Mouse (Mus musculus) hindbrain, embryonic 10.5 days (tissue): Measurements from ENCODE around the gene Chrna1. TPM values are rescaled to one million over a fixed set of nuclear protein-coding genes. Genes with fewer than 3 reads are reported as not detected.
A peak's percentile ranks its signal among the peaks of the same experiment; 100 is the strongest.

Experiments used
- DNase-seq: peaks from one replicate; pipeline ENCODE4 v3.0.0-alpha.2; 2017; ENCODE audit warnings: low spot score
- H3K27ac ChIP-seq: fragments of 300-500 bp; sonication (generic); 2 replicates; pipeline ENCODE4 v1.5.1; 2016; ENCODE audit warnings: mild to moderate bottlenecking, moderate library complexity
- H3K27me3 ChIP-seq: fragments of 300-500 bp; sonication (generic); 2 replicates; pipeline ENCODE4 v1.6.1; 2016; ENCODE audit warnings: mild to moderate bottlenecking; ENCODE audit not compliant: poor library complexity, insufficient read depth, severe bottlenecking
- H3K36me3 ChIP-seq: fragments of 300-500 bp; sonication (generic); 2 replicates; pipeline ENCODE4 v1.6.1; 2016; ENCODE audit warnings: mild to moderate bottlenecking, moderate library complexity
- H3K4me1 ChIP-seq: fragments of 300-500 bp; sonication (generic); replicated peaks from 2 replicates; pipeline ENCODE4 v1.6.1; 2016; ENCODE audit warnings: mild to moderate bottlenecking
- H3K4me3 ChIP-seq: fragments of 300-500 bp; sonication (generic); 2 replicates; pipeline ENCODE4 v1.5.1; 2016; ENCODE audit warnings: mild to moderate bottlenecking, moderate library complexity
- H3K9me3 ChIP-seq: fragments of 300-500 bp; sonication (generic); 2 replicates; pipeline ENCODE4 v1.6.1; 2016; ENCODE audit warnings: mild to moderate bottlenecking, moderate library complexity
- WGBS: fragments of 180-500 bp; shearing (Covaris S2); methylation state at CpG from one replicate; pipeline ENCODE4 v1.1.7; 2016; 5-methylcytosine and 5-hydroxymethylcytosine counted together
- polyA plus RNA-seq: library from polyadenylated mRNA; unstranded; fragments of >200 nt; fragmentation: Nextera tagmentation; extraction: Ambion mirVana; gene quantifications from 2 replicates; pipeline ENCODE4 v1.2.1, GENCODE M21; 2016

Gene Chrna1
- polyA plus RNA-seq, 1 experiment from 2014 or later, result 0.69 TPM

DNA sequence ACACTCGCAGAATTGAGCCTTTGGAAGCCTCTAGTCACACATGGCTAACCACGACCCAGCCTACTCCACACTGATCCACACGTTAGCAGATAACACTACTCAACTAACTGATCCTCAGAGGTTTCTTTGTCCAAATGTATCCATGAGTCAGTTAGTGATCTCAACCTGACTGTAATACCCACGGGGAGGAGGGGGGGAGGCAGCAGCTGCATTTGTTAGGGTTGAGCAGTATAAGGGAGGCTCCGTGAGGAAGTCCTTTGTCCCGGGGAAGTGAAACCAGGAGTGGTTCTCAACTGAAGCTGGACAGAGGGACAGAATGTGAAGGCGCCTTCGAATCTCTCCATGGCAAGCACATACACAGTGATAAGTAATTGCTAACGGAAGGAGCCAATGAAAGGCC, 53.4 kb downstream of the Chrna1 start:
- H3K4me3 ChIP-seq, result no peak overlapping the region
- H3K36me3 ChIP-seq, result 0 out of 2 replicates have a peak, but pooled peaks cover 8% of the 10 kb centered on the region
- WGBS, result 78% methylated on average over 9 of the region's 9 CpGs
- no peak overlapping the region for H3K27ac ChIP-seq
- H3K27me3 ChIP-seq, result no peaks in the 10 kb centered on the region
- no peak for DNase-seq
- no peaks in the 10 kb centered on the region for H3K9me3 ChIP-seq
- peaks cover 61% of the 10 kb centered on the region for H3K4me1 ChIP-seq

DNA sequence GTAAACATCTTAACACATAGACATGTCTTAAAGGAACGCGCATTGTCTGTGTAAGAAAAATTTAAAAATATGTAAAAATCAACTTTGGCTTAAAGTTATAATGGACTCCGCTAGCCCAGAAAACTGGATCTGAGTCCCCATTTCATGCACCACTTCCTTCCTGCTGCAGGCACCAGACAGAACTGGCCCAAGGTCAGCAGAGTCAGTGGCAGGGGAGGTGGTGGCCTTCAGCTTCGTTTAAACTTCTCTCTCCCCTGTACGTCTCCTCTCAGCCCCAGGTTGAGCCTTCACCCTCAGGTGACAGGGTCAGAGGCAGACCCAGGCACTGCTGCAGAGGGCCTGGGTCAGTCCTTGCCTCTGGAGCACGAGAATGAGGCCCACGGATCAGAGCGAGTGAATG, 57.2 kb downstream of the Chrna1 start:
- Histone ChIP-seq H3K27me3 (no peaks in the 10 kb centered on the region), H3K36me3 (0 out of 2 replicates have a peak, but pooled peaks cover 8% of the 10 kb centered on the region), H3K27ac (0 out of 2 replicates have a peak overlapping the region, but pooled peaks have one; percentile 40), H3K4me1 (peaks cover 33% of the 10 kb centered on the region), H3K4me3 (no peak overlapping the region), H3K9me3 (no peaks in the 10 kb centered on the region)
- WGBS, result 75% methylated on average over 8 of the region's 8 CpGs
- no peak for DNase-seq

DNA sequence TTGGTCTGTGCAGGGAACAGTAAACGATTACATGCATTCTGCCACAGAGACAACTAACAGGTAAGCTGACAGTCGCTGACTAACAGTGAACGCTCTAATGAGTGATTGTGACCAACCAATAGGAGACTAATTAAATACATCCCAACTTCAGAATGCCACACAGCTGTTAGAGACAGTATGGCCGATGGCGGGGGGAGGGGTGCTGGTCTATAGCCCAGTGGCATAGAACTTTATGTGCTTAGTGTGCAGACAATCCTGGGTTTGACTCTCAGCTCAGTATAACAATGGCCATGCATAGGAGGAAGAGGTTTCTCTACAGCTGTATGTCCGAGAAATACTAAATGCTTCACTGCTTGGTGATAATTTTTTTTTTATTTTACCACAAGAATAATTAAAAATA, 57.8 kb downstream of the Chrna1 start:
- no peak for DNase-seq
- Histone ChIP-seq H3K27ac (no peak overlapping the region), H3K27me3 (no peaks in the 10 kb centered on the region), H3K9me3 (no peaks in the 10 kb centered on the region), H3K36me3 (0 out of 2 replicates have a peak, but pooled peaks cover 8% of the 10 kb centered on the region), H3K4me3 (no peak overlapping the region), H3K4me1 (peaks cover 27% of the 10 kb centered on the region)
- 71% methylated on average over 6 of the region's 6 CpGs for WGBS

DNA sequence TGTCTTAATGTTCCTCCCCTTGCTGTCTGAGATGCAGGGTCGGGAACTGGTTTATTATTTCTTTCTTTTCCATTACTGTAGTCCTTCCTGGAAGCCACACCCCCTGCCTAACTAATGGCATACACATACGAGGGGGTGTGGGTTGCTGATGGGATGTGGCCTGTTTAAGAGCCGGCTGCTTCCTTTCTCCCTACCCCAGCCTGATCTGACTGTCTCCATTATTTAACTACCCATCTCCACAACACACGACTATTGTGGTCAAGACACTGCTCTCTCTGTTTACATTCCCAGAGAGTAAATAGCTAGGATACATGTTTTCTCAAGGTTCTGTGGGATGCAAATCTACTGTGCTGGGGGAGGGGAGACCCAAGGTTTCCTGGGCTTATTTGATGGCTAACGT, 58.4 kb downstream of the Chrna1 start:
- WGBS, result 37% methylated on average over 5 of the region's 5 CpGs
- H3K36me3 ChIP-seq, result peaks cover 10% of the 10 kb centered on the region; the same call in 1 of the 2 replicates
- DNase-seq, result no peak
- no peaks in the 10 kb centered on the region for H3K9me3 ChIP-seq
- peaks cover 21% of the 10 kb centered on the region for H3K4me1 ChIP-seq
- no peaks in the 10 kb centered on the region for H3K27me3 ChIP-seq
- H3K4me3 ChIP-seq, result no peak overlapping the region
- H3K27ac ChIP-seq, result no peak overlapping the region

DNA sequence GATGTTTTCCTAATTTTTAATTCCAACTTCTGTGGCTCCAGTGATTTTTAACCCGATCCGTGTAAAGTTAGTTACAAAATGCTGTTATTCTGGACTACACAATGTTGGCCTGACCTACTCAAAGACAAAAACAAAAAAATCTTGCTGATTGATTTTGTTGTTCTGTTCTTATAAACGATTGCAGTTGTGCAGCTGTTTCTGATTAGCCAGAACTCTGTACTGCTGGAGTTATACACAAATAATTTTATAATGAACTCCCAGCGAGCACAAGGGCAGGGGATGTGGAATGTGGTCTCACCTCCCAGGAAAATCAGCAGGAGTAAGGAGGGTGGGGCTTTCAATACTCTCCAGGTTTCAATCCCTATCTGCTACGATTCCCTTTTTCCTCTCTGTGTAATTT, 61.2 kb downstream of the Chrna1 start:
- H3K9me3 ChIP-seq, result no peaks in the 10 kb centered on the region
- DNase-seq, result no peak
- H3K27me3 ChIP-seq, result no peaks in the 10 kb centered on the region
- 78% methylated on average over 5 of the region's 5 CpGs for WGBS
- peaks cover 17% of the 10 kb centered on the region for H3K4me1 ChIP-seq
- peaks cover 11% of the 10 kb centered on the region; the same call in 1 of the 2 replicates for H3K36me3 ChIP-seq
- H3K4me3 ChIP-seq, result no peak overlapping the region
- no peak overlapping the region for H3K27ac ChIP-seq

DNA sequence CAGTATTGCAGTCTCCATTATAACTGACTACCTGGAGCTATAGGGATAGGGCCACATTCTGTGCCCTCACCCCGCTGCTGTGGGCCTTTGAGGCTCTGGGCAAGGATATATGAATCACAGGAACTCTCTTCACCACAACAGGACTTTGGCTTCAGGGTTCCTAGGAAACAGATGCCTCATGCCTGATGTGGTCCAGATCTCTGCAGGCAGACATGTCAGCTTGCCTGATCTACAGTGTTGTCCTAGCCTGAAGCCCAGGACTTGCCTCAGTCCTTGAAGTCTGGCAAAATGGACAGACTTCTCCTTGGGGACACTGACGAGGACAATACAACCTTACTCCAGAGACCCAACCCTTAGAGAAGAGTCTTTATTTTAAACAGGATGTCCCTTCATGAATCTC, 61.8 kb downstream of the Chrna1 start:
- 83% methylated on average over 2 of the region's 2 CpGs for WGBS
- H3K9me3 ChIP-seq, result no peaks in the 10 kb centered on the region
- no peak for DNase-seq
- no peaks in the 10 kb centered on the region for H3K27me3 ChIP-seq
- peaks cover 17% of the 10 kb centered on the region for H3K4me1 ChIP-seq
- H3K4me3 ChIP-seq, result no peak overlapping the region
- peaks cover 11% of the 10 kb centered on the region; the same call in 1 of the 2 replicates for H3K36me3 ChIP-seq
- H3K27ac ChIP-seq, result no peak overlapping the region

DNA sequence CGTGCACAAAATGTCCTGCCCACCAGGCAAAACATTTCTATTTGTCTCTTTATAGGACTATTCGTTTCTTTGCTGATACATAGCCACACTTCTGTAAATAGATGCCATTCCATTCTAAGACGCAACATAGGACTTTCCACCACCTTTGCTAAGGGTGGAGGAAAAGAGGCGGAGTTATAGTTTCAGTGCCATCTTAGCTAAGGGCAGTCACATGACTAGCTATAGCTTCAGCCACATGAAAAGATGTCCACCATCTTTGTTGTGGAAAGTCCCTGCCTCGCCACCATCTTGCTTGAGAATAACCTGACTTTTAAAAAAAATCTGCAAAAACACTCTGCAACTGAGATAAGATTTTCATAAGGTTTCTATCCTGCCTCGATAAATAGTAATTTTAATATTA, 66.0 kb downstream of the Chrna1 start:
- H3K36me3 ChIP-seq, result peaks cover 11% of the 10 kb centered on the region; the same call in 1 of the 2 replicates
- H3K4me1 ChIP-seq, result peaks cover 9% of the 10 kb centered on the region
- 92% methylated on average over 6 of the region's 6 CpGs for WGBS
- no peak overlapping the region for H3K27ac ChIP-seq
- no peaks in the 10 kb centered on the region for H3K9me3 ChIP-seq
- no peaks in the 10 kb centered on the region for H3K27me3 ChIP-seq
- no peak overlapping the region for H3K4me3 ChIP-seq
- no peak for DNase-seq

Other genes with a start within 250 kb of the Chrna1 start
- 1.7 and 3.1 TPM in 2 replicates for gene Gpr155, start 193.8 kb downstream of the Chrna1 start, polyA plus RNA-seq
- 8.6 TPM in 2 replicates for gene Wipf1, start 50.6 kb downstream of the Chrna1 start, polyA plus RNA-seq
- gene Chn1, start 195.0 kb upstream of the Chrna1 start, polyA plus RNA-seq, result 44.7 and 68.4 TPM in 2 replicates